Mouse (Mus musculus) ES-E14 (cell line): ENCODE results near the gene Rest.

Source experiments
- HCFC1 ChIP-seq: IDR thresholded peaks from 2 replicates; pipeline ENCODE4 v1.6.1; 2012; ENCODE audit warnings: low read length, inconsistent platforms, borderline replicate concordance; ENCODE audit not compliant: insufficient read depth
- MAFK ChIP-seq: IDR thresholded peaks from 2 replicates; pipeline ENCODE4 v1.6.1; 2014; ENCODE audit warnings: mild to moderate bottlenecking, low read depth, low read length, inconsistent platforms; ENCODE audit not compliant: insufficient read depth
- ZC3H11A ChIP-seq: IDR thresholded peaks from 2 replicates; pipeline ENCODE4 v1.6.1; 2012; ENCODE audit warnings: low read depth, mild to moderate bottlenecking, inconsistent platforms, low read length, borderline replicate concordance
- ZNF384 ChIP-seq: IDR thresholded peaks from 2 replicates; pipeline ENCODE4 v1.6.1; 2012; ENCODE audit warnings: low read depth, low read length, inconsistent platforms

- TF ChIP-seq ZC3H11A, result no peak
- no peak for TF ChIP-seq MAFK
- no peak for TF ChIP-seq HCFC1
- 0 out of 2 replicates have a peak, but pooled peaks have one; percentile 40 for TF ChIP-seq ZNF384
Observed at GRCm38 (mm10) chr5:77273151-77273550, 7.9 kb downstream of the Rest start.
